Mouse (Mus musculus) Muller cell, postnatal 12 days (primary cell): ENCODE measurements around the gene Mptx1.
"Not testable (repeated sequence)": the region's sequence is repeated elsewhere in the genome, so short reads cannot be mapped to it uniquely, and the experiment has no call there.

Experiments used
- DNase-seq: peaks from one replicate; pipeline ENCODE4 v3.0.0-alpha.2; 2015; ENCODE audit errors: inconsistent ontology term

The Mptx1 gene

GRCm38 (mm10) chr1:174330218-174330617 is at the start of gene Mptx1:
TSS of gene Mptx1 (plus strand) at chr1:174330518.
- no peak for DNase-seq

- DNase-seq = no peak
Observed at GRCm38 (mm10) chr1:174303162-174303561, 27.2 kb upstream of the Mptx1 start.

- DNase-seq = no peak
Observed at GRCm38 (mm10) chr1:174317308-174317707, 13.0 kb upstream of the Mptx1 start.

GRCm38 (mm10) chr1:174353636-174354035 is 23.3 kb downstream of the Mptx1 start:
- not testable (repeated sequence) for DNase-seq

GRCm38 (mm10) chr1:174354640-174355039 is 24.3 kb downstream of the Mptx1 start:
- no peak for DNase-seq

GRCm38 (mm10) chr1:174364882-174365451 is 34.6 kb downstream of the Mptx1 start, which contains the start of gene Olfr417:
TSS of gene Olfr417 (plus strand) at chr1:174365122.
- no peak for DNase-seq

GRCm38 (mm10) chr1:174373799-174374198 is 43.5 kb downstream of the Mptx1 start:
- DNase-seq = no peak
